Mouse (Mus musculus) G1E (cell line): Measurements from ENCODE around the gene Gng12. TPM values are rescaled to one million over a fixed set of nuclear protein-coding genes. Genes with fewer than 3 reads are reported as not detected.
"Not testable (repeated sequence)": the region's sequence is repeated elsewhere in the genome, so short reads cannot be mapped to it uniquely, and the experiment has no call there.

ENCODE experiments used
- ATAC-seq: 2 replicates; pipeline ENCODE4 v1.8.0; 2016; ENCODE audit warnings: mild to moderate bottlenecking; ENCODE audit not compliant: insufficient number of reproducible peaks, poor library complexity, low FRiP score, severe bottlenecking; ENCODE audit errors: extremely low read depth
- DNase-seq: peaks from one replicate; pipeline ENCODE4 v3.0.0; 2012; ENCODE audit warnings: low spot score
- H3K27me3 ChIP-seq: 2 replicates; pipeline ENCODE4 v1.6.1; 2012; ENCODE audit warnings: mild to moderate bottlenecking, low read length, inconsistent platforms; ENCODE audit not compliant: insufficient read depth
- H3K36me3 ChIP-seq: replicated peaks from 2 replicates; pipeline ENCODE3; 2012; ENCODE audit warnings: mild to moderate bottlenecking, inconsistent platforms
- H3K4me1 ChIP-seq: 2 replicates; pipeline ENCODE4 v1.6.1; 2012; ENCODE audit warnings: low read depth, low read length, inconsistent platforms, mixed read lengths; ENCODE audit not compliant: insufficient read depth
- H3K4me3 ChIP-seq: 2 replicates; pipeline ENCODE4 v1.5.1; 2012; ENCODE audit warnings: low read depth, mild to moderate bottlenecking, inconsistent platforms, low read length, moderate library complexity, mixed read lengths
- H3K9me3 ChIP-seq: replicated peaks from 2 replicates; pipeline ENCODE4 v1.6.1; 2012; ENCODE audit warnings: inconsistent platforms
- CTCF ChIP-seq: IDR thresholded peaks from 2 replicates; pipeline ENCODE4 v1.5.1; 2012; ENCODE audit warnings: low read depth, low read length, inconsistent platforms, mixed read lengths
- GATA1 ChIP-seq: IDR thresholded peaks from 2 replicates; pipeline ENCODE4 v1.6.1; 2012; ENCODE audit warnings: borderline replicate concordance, low read length, inconsistent platforms, mixed read lengths
- GATA2 ChIP-seq: IDR thresholded peaks from 2 replicates; pipeline ENCODE4 v1.6.1; 2012; ENCODE audit warnings: low read depth, low read length, inconsistent platforms, borderline replicate concordance
- POLR2AphosphoS5 ChIP-seq: IDR thresholded peaks from 2 replicates; pipeline ENCODE4 v1.6.1; 2012; ENCODE audit warnings: low read depth, low read length, inconsistent platforms; ENCODE audit not compliant: insufficient replicate concordance
- TAL1 ChIP-seq: conservative IDR thresholded peaks from 2 replicates; pipeline ENCODE4 v1.6.1; 2012; ENCODE audit warnings: low read depth, low read length, inconsistent platforms, mixed read lengths
- polyA plus RNA-seq: library from polyadenylated mRNA; stranded (reverse); fragments of >175 nt; gene quantifications from 2 replicates; pipeline ENCODE4 v1.2.3, GENCODE M21; 2012
- total RNA-seq, 2 experiments: library from RNA; stranded (forward) in 1 of 2; stranded (reverse) in 1 of 2; fragments of 200-1000 nt in 1 of 2; fragments of >200 nt in 1 of 2; fragmentation: Nextera tagmentation in 1 of 2; gene quantifications; 2 replicates each; pipeline ENCODE4 v1.2.3; 2014 to 2017

The Gng12 gene
- total and polyA plus RNA-seq, 3 experiments = 0.11 to 0.53 TPM; not detected in 1

DNA sequence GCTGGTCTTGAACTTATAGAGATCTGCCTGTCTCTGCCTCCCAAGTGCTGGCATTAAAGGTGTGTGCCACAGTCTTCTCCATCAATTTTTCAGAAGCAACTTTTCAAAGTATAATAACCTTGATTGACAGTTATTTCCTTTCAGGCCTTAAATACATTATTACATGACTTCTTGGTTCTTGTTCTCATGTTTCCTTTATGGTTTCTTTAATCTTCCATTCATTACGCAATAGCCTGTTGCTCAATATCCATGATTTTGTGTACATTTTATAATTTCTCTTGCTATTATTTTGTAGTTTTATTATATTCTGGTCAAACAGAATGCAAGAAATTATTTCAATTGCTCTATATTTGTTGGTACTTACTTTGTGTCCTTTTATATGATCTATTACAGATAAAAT is 29.9 kb upstream of the Gng12 start:
- no peaks in the 10 kb centered on the region for H3K36me3 ChIP-seq
- no peak for ATAC-seq

DNA sequence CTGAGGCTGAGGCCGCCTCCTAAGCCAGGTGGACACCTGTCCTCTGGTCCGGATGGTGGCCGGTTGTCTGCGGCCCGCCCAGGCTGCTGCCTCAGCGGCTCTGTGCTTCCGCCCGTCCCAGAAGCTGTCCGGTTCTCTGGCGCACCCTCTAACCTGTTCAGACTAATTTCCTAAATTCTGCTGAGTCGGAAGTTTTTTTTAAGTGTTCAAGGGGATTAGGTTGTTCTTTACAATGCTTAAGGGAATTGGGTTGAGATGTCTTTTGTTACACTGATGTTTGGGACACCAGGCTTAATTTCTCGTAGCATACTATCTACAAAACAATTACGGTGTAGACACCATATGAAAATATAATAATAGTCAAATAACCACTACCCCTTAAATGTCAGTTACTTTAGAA is 19.1 kb upstream of the Gng12 start:
- ATAC-seq, H3K4me1 ChIP-seq, DNase-seq, H3K36me3 ChIP-seq, H3K9me3 ChIP-seq, H3K4me3 ChIP-seq, H3K27me3 ChIP-seq: not testable (repeated sequence)

More for the DNA sequence above, 29.9 kb upstream of the Gng12 start:
- peaks cover 2% of the 10 kb centered on the region; the same call in 1 of the 2 replicates for H3K27me3 ChIP-seq
- TF ChIP-seq POLR2AphosphoS5 = no peak
- H3K4me3 ChIP-seq = no peak overlapping the region
- H3K9me3 ChIP-seq = no peaks in the 10 kb centered on the region
- DNase-seq = no peak
- peaks cover 7% of the 10 kb centered on the region for H3K4me1 ChIP-seq

DNA sequence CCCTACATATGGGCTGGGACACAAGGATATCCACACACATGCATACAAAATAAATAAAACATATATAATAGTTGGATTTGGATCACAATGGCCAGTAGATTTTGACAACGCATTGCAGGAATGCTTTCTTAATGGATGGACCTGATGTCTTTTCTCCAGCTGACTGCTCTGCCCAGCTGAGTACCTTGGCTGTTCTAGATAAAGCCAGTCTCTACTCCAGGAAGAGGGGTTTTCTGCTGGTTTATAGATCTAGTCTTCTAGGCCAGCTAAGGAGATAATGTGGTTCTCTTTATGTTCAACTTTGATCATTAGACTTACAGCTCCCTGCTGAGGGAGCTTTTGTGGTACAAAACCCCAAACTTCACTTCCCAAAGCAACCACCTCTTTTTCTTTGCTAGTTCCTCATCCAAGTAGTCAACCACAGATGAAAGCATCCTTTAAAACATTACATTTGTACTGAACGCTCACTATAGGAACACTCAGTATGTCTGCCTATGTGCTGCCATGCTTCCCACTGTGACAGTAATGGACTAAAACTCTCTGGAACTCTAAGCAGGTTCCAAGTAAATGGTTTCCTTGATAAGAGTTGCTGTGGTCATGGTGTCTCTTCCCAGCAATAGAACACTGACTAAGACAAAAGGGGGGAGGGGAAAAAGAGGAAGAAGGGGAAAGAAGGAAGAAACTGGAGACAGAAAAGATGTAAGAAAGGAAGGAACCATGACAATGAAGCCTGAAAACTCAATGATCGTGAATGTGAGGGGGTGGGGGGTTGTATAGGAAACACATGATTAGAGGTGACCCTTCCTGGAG is 5.6 kb upstream of the Gng12 start:
- no peaks in the 10 kb centered on the region for H3K36me3 ChIP-seq
- no peak for ATAC-seq

DNA sequence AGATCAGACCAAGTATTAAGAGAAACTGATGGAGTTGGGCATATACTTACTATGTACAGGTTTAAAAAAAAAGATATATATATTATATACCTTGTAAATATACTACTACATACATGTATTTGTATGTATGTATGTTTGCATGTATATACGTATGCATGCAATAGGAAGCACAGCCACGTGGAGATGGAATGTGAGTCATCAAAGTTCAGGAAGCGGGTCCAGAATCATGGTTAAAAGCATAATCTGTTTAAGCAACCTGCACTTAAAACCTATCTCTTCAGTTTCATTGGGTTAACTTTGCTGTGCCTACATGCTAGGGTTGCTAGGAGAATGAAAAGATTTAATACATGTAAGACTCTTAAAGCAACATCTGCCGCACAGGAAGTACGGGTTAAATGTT is 2.2 kb upstream of the Gng12 start:
- Histone ChIP-seq H3K4me1 (no peaks in the 10 kb centered on the region; the same call in none of the 2 replicates), H3K27me3 (peaks cover 3% of the 10 kb centered on the region; the same call in 1 of the 2 replicates), H3K9me3 (peaks cover 7% of the 10 kb centered on the region), H3K36me3 (no peaks in the 10 kb centered on the region), H3K4me3 (no peak overlapping the region)
- ATAC-seq = no peak
- DNase-seq = no peak
- TF ChIP-seq TAL1 (no peak), GATA2 (no peak), POLR2AphosphoS5 (no peak), CTCF (no peak), GATA1 (no peak)

More for the DNA sequence above, 5.6 kb upstream of the Gng12 start:
- no peak overlapping the region for H3K4me3 ChIP-seq
- no peaks in the 10 kb centered on the region for H3K9me3 ChIP-seq
- H3K4me1 ChIP-seq = no peaks in the 10 kb centered on the region; the same call in 1 of the 2 replicates
- peaks cover 2% of the 10 kb centered on the region; the same call in 1 of the 2 replicates for H3K27me3 ChIP-seq
- TF ChIP-seq GATA1 (no peak), GATA2 (no peak), POLR2AphosphoS5 (no peak), CTCF (no peak), TAL1 (no peak)
- no peak for DNase-seq

DNA sequence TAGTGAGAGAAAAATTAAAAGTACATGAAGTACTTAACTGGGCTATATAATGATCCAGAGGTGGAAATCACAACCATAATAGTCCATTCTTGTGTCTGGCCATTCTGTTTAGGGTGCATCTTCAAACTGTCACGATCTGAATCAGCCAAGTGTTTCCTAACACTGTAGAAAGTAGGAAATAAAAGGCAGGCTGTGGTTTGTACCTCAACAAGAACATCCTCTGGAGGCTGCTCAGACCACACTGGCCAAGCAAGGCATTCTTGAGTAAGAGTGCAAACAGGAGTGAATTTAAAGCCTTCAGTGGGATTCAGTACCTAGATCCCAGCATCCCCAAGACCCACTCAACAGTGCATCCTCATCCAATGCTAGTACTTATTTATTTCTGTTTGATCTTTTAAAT is 1.2 kb upstream of the Gng12 start:
- H3K27me3 ChIP-seq = peaks cover 3% of the 10 kb centered on the region; the same call in 1 of the 2 replicates
- H3K9me3 ChIP-seq = peaks cover 7% of the 10 kb centered on the region
- DNase-seq (no peak), ATAC-seq (no peak)
- TF ChIP-seq TAL1 (no peak), CTCF (no peak), GATA1 (no peak)
- no peaks in the 10 kb centered on the region for H3K36me3 ChIP-seq
- no peak overlapping the region for H3K4me3 ChIP-seq
- H3K4me1 ChIP-seq = no peaks in the 10 kb centered on the region; the same call in none of the 2 replicates

DNA sequence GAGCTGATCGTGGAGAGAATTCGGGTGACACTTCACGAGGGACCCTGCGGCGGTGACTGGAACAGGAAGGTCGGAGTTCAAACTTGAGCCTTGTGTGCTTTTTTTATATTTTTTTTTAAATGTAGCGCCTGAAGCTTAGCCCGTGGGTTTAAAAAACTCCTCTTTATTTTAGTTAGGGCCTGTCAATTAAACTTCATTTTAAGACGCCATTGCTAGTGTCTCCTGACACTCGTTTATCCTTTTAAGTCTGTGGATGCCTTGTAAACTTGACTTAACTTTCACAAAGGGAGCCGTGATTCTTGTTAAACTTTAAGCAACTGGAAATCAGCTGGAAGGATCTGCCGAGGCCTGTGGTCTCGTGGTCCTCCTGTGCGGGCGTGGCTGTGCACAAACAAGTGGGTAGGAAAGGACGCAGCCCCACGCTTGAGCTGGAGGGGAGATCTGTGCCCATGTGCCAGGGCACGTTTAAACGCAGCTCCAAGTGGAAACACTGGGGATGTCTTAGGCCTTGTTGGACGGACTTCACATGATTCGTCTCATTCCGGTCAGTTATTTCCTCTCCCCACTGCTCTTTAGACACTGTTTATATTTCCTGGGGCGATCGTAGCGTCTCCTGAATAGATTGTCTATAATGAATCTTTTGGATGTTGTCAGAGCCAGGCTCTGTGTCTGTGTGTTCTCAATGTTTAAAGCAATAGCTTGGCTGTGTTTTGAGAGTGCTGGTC is 886 bp downstream of the Gng12 start:
- TF ChIP-seq TAL1 = no peak
- no peak for TF ChIP-seq GATA2
- no peak for TF ChIP-seq GATA1
- TF ChIP-seq POLR2AphosphoS5 = no peak
- TF ChIP-seq CTCF = no peak
- no peaks in the 10 kb centered on the region; the same call in 1 of the 2 replicates for H3K4me1 ChIP-seq
- DNase-seq (no peak), ATAC-seq (no peak)
- peaks cover 3% of the 10 kb centered on the region for H3K27me3 ChIP-seq
- peaks cover 7% of the 10 kb centered on the region for H3K9me3 ChIP-seq
- no peaks in the 10 kb centered on the region for H3K36me3 ChIP-seq
- no peak overlapping the region for H3K4me3 ChIP-seq
